Mouse (Mus musculus) liver, embryonic 11.5 days (tissue): ENCODE results near the gene Tmem239. TPM values are rescaled to one million over a fixed set of nuclear protein-coding genes. Genes with fewer than 3 reads are reported as not detected.
A peak's percentile ranks its signal among the peaks of the same experiment; 100 is the strongest.

Experiments used
- ATAC-seq: fragments of 200-750 bp; cut with Nextera tagmentation; replicated peaks from 2 replicates; pipeline ENCODE4 v1.8.0; 2017; ENCODE audit warnings: moderate number of reproducible peaks, mild to moderate bottlenecking, moderate TSS enrichment, moderate library complexity; ENCODE audit not compliant: low FRiP score
- DNase-seq: peaks from one replicate; pipeline ENCODE4 v3.0.0-alpha.2; 2017; ENCODE audit warnings: low spot score
- H3K27ac ChIP-seq: fragments of 300-500 bp; sonication (generic); 2 replicates; pipeline ENCODE4 v1.5.1; 2014; ENCODE audit warnings: mild to moderate bottlenecking, low read depth, low read length, control low read depth
- H3K27me3 ChIP-seq: fragments of 300-500 bp; sonication (generic); replicated peaks from 2 replicates; pipeline ENCODE4 v1.6.1; 2014; ENCODE audit warnings: low read length, mixed read lengths; ENCODE audit not compliant: control insufficient read depth, insufficient read depth
- H3K36me3 ChIP-seq: fragments of 300-500 bp; sonication (generic); 2 replicates; pipeline ENCODE4 v1.6.1; 2014; ENCODE audit warnings: mild to moderate bottlenecking, low read length, moderate library complexity, mixed read lengths; ENCODE audit not compliant: control insufficient read depth, insufficient read depth
- H3K4me1 ChIP-seq: fragments of 300-500 bp; sonication (generic); replicated peaks from 2 replicates; pipeline ENCODE4 v1.6.1; 2014; ENCODE audit warnings: low read length, mixed read lengths; ENCODE audit not compliant: control insufficient read depth, insufficient read depth
- H3K4me2 ChIP-seq: fragments of 300-500 bp; sonication (generic); 2 replicates; pipeline ENCODE4 v1.6.1; 2014; ENCODE audit warnings: mild to moderate bottlenecking, control low read depth, moderate library complexity
- H3K4me3 ChIP-seq: fragments of 300-500 bp; sonication (generic); 2 replicates; pipeline ENCODE4 v1.5.1; 2014; ENCODE audit warnings: low read depth, low read length, control low read depth
- H3K9ac ChIP-seq: fragments of 300-500 bp; sonication (generic); 2 replicates; pipeline ENCODE4 v1.6.1; 2014; ENCODE audit warnings: low read depth, low read length, control low read depth
- H3K9me3 ChIP-seq: fragments of 300-500 bp; sonication (generic); 2 replicates; pipeline ENCODE4 v1.6.1; 2016; ENCODE audit warnings: low read length, inconsistent platforms, mixed read lengths; ENCODE audit not compliant: control insufficient read depth
- WGBS: fragments of 180-500 bp; shearing (Covaris S2); extraction: QIAGEN DNeasy Blood & Tissue Kit; methylation state at CpG from one replicate; pipeline ENCODE4 v1.1.7; 2014; 5-methylcytosine and 5-hydroxymethylcytosine counted together
- polyA plus RNA-seq: library from polyadenylated mRNA; unstranded; fragments of >200 nt; fragmentation: Nextera tagmentation; extraction: Ambion mirVana; gene quantifications from 2 replicates; pipeline ENCODE4 v1.2.1, GENCODE M21; 2014

The Tmem239 gene
- polyA plus RNA-seq, 1 experiment from 2014 or later, result not detected

DNA sequence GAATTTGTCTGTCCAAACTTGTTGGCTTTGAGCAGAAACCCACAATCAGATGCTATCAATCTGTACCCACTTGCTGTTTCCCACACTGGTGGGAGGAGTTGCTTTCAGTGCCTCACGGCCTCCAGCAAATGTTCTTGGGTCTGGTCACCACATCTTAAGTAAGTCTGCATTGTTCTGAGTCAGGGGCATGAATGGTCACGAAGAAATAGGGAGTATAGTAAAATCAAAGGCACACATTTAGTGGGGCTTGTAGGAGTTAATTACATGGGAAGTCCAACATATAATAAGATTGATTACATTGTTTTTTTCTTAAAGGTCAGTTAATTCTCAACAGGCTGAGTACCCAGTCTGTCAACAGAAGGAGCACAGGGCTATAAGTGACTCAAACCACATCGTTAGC, 23.1 kb upstream of the Tmem239 start:
- Histone ChIP-seq H3K9me3 (no peaks in the 10 kb centered on the region), H3K4me1 (no peaks in the 10 kb centered on the region), H3K4me2 (no peak overlapping the region), H3K4me3 (no peak overlapping the region), H3K36me3 (no peaks in the 10 kb centered on the region), H3K27me3 (no peaks in the 10 kb centered on the region; the same call in 1 of the 2 replicates), H3K27ac (no peak overlapping the region), H3K9ac (no peak overlapping the region)
- no peak for DNase-seq
- WGBS, result 62% methylated on average over 3 of the region's 3 CpGs
- ATAC-seq, result no peak

DNA sequence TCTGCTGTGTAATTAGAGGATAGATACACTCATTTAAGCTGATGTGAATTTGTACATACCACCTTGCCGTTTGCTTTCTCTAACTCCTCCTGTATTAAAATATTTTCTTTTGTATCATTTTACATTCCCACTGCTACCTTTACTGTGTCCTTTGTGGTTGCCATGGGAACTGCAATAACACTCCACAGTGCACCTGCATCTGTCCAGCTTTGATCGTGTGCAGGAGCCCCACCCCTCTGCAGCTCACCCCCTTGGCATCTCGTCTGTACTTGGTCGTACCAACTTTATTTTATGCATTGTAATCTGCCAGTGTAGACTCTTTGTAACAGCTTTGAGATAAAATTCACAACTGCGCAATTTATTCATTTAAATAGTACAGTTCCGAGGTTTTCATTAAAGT, 22.4 kb upstream of the Tmem239 start:
- no peak for ATAC-seq
- WGBS, result 79% methylated on average over 6 of the region's 6 CpGs
- Histone ChIP-seq H3K36me3 (no peaks in the 10 kb centered on the region), H3K4me3 (no peak overlapping the region), H3K9ac (no peak overlapping the region), H3K4me2 (no peak overlapping the region), H3K27me3 (no peaks in the 10 kb centered on the region; the same call in 1 of the 2 replicates), H3K27ac (no peak overlapping the region), H3K4me1 (no peaks in the 10 kb centered on the region), H3K9me3 (no peaks in the 10 kb centered on the region)
- DNase-seq, result no peak

DNA sequence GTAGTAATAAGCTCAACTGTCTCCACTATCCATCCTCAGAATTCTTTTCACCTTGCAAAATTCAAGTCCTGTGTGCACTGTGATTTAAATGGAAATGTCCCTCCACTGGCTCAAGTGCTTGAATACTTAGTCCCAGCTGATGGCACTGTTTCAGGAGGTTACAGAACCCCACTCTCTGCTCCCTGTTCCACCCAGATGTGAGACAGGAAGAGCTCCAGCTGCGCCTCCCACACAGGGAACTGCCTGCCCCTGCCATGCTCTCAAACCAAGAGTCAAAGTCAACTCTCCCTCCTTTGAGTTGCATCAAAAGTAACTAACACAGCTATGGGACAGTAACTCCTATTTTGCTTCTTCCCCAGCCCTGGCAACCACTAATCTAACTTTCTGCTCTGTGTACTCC, 20.1 kb upstream of the Tmem239 start:
- H3K36me3 ChIP-seq, result no peaks in the 10 kb centered on the region
- no peaks in the 10 kb centered on the region for H3K4me1 ChIP-seq
- no peak for DNase-seq
- no peak for ATAC-seq
- H3K27ac ChIP-seq, result no peak overlapping the region
- no peak overlapping the region for H3K9ac ChIP-seq
- WGBS, result 62% methylated on average over 1 of the region's 1 CpGs
- H3K27me3 ChIP-seq, result no peaks in the 10 kb centered on the region
- H3K9me3 ChIP-seq, result no peaks in the 10 kb centered on the region
- no peak overlapping the region for H3K4me2 ChIP-seq
- H3K4me3 ChIP-seq, result no peak overlapping the region

DNA sequence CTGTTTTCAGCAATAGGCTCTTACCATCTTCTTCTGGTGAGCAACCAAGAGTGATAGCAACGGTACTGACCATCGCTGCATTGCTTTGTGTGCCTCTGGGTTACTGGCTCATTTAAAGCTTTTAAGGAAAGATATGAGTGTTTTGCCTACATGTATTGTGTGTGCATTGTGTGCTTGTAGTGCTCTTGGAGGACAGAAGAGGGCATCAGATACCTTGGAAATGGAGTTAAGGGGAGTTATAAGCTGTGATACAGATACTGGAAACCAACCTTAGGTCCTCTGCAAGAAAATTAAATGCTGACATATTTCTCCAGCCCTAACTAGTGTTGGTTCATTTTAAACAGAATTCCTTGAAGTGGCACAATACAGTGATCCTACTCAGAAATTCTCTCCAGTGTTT, 17.5 kb upstream of the Tmem239 start:
- Histone ChIP-seq H3K4me2 (no peak overlapping the region), H3K27me3 (no peaks in the 10 kb centered on the region), H3K36me3 (peaks cover 2% of the 10 kb centered on the region; the same call in 1 of the 2 replicates), H3K27ac (no peak overlapping the region), H3K9me3 (no peaks in the 10 kb centered on the region), H3K9ac (no peak overlapping the region), H3K4me3 (no peak overlapping the region), H3K4me1 (no peaks in the 10 kb centered on the region)
- DNase-seq (no peak), ATAC-seq (no peak)
- 70% methylated on average over 2 of the region's 2 CpGs for WGBS

DNA sequence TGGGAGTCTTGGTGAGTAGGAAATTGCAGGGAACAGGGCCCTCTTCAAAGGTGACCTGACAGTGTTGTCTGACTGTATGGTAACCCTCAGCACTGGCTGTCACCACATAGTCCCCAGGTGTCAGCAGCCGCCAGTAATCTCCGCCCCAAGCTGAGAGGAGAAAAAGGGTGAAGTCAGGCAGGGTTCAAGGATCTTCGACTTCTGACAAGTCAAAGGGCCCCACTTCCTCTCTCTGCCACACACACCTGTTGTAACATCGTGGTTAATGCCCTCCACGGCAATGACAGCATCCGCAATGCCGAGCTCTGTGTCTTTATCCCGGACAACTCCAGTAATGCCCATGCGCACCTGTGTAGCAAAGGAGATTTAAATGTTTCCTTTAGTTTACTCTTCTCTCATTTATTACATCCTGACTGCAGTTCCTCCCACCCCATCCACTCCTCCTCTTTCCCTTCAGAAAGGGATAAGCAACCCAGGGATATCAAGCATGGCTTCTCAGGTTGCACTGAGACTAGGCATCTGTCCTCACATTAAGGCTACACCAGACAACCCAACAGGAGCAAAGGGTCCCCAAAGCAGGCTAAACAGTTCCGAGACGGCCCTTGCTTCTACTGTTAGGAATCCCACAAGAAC, 15.2 kb upstream of the Tmem239 start:
- 77% methylated on average over 11 of the region's 11 CpGs for WGBS
- DNase-seq (no peak), ATAC-seq (no peak)
- Histone ChIP-seq H3K27me3 (peaks cover under 1% of the 10 kb centered on the region; the same call in 1 of the 2 replicates), H3K4me1 (no peaks in the 10 kb centered on the region), H3K27ac (no peak overlapping the region), H3K9me3 (no peaks in the 10 kb centered on the region), H3K4me2 (no peak overlapping the region), H3K36me3 (peaks cover 4% of the 10 kb centered on the region; the same call in 1 of the 2 replicates), H3K4me3 (no peak overlapping the region), H3K9ac (no peak overlapping the region)

DNA sequence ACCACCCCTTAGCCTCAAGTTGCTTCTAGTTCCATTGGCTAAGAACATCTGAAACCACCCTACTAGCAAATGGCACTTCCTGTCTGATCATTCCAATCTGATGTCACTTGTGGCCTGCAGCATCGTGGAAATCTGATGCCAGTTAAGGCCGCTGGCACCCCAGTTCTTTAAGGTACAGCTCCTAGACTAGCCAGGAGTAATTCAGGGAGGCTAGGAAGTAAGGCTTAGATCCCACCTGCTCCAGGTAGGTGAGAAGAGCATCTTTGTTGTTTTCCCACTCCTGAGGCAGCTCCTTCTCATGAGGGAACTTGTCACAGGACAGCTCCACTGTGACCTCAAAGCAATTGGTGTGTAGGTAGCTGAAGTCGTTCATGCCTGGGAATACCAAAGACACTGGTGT, 13.4 kb upstream of the Tmem239 start:
- Histone ChIP-seq H3K27me3 (peaks cover 16% of the 10 kb centered on the region), H3K36me3 (peaks cover 4% of the 10 kb centered on the region; the same call in 1 of the 2 replicates), H3K9ac (no peak overlapping the region), H3K4me1 (no peaks in the 10 kb centered on the region; the same call in 1 of the 2 replicates), H3K27ac (no peak overlapping the region), H3K4me3 (no peak overlapping the region), H3K9me3 (no peaks in the 10 kb centered on the region), H3K4me2 (no peak overlapping the region)
- DNase-seq, result no peak
- no peak for ATAC-seq
- 80% methylated on average over 3 of the region's 3 CpGs for WGBS

DNA sequence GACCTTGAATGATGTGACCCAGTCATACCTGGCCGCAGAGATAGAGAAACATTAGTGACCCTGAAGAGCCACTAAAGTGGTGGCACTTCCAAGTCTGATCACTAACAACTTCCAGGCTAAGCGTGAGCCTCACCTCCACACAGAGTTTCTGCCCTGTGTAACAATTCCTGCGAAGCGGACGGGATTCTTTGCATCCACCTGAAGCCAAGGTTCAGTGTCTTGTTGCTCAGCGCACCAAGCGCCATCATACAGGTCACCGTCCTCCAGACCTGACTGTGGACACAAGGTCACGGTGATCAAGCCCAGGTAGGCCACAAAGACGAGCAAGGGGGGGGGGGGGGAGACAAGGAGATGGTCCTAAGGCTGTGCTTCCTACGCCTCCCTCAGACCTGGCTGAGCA, 10.6 kb upstream of the Tmem239 start:
- no peaks in the 10 kb centered on the region; the same call in 1 of the 2 replicates for H3K4me1 ChIP-seq
- H3K27ac ChIP-seq, result no peak overlapping the region
- DNase-seq, result no peak
- H3K9ac ChIP-seq, result no peak overlapping the region
- WGBS, result 87% methylated on average over 11 of the region's 11 CpGs
- H3K4me2 ChIP-seq, result no peak overlapping the region
- peaks cover 28% of the 10 kb centered on the region for H3K27me3 ChIP-seq
- no peak overlapping the region for H3K4me3 ChIP-seq
- peaks cover 4% of the 10 kb centered on the region; the same call in 1 of the 2 replicates for H3K36me3 ChIP-seq
- H3K9me3 ChIP-seq, result no peaks in the 10 kb centered on the region
- no peak for ATAC-seq

DNA sequence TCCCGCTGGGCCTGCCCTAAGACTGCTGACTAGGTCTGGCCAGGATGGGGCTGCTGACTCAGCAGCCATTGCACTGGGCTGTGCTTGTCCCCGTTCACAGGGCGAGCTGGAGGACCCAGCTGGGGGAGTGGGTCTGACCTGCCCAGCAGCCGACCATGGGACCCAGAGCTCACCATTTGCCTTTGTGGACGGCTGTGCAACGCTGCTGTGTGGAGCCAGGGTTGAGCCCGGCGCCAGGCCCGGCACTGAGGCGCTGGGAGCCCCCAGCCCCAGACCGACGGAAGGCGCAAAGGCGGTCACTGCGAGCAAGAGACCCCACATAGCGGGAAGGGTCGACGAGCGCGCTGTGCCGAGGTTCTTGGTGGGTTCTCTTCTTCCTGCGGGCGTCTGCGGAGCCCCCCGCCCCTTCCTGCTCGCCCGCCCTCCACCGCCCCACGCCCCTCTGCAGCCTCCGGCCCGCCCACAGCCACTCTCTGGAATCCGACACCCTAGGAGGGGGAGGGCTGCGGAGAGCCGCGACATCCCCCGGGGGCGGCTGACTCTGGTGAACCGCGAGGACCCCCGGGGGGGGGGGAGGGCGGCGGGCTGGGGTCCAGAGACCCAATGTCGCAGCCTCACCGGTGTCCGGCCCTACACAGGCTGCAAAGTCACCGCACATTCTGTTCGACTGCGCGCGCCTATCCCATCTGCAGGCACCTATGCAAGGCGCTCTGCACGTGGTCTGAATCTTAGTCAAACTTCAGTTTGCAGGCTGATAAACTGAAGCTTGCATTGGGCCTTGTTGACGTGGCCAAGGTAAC, 8.9 kb upstream of the Tmem239 start, which contains the start of gene Cpxm1:
Gene Cpxm1 (minus strand): TSS at position 389 of the 800 bp plus-strand sequence.
- ATAC-seq (peak; percentile 77), DNase-seq (peak; percentile 75)
- no peaks in the 10 kb centered on the region for H3K9me3 ChIP-seq
- peak within 1 kb of the TSS; percentile 74 for H3K4me2 ChIP-seq
- peaks cover 4% of the 10 kb centered on the region; the same call in 1 of the 2 replicates for H3K36me3 ChIP-seq
- H3K27me3 ChIP-seq, result peaks cover 28% of the 10 kb centered on the region
- H3K27ac ChIP-seq, result no peak within 1 kb of the TSS
- H3K4me1 ChIP-seq, result no peaks in the 10 kb centered on the region; the same call in 1 of the 2 replicates
- WGBS, result 2% methylated on average over 45 of the region's 53 CpGs
- peak within 1 kb of the TSS; percentile 18 for H3K9ac ChIP-seq
- peak within 1 kb of the TSS; percentile 54 for H3K4me3 ChIP-seq
